Mouse (Mus musculus): ENCODE data around the gene Ttc7. TPM values are rescaled to one million over a fixed set of nuclear protein-coding genes. Genes with fewer than 3 reads are reported as not detected.
A peak's percentile ranks its signal among the peaks of the same experiment; 100 is the strongest.

The Ttc7 gene
- polyA plus RNA-seq, 1 experiment from 2014 or later = 2.1 TPM

DNA sequence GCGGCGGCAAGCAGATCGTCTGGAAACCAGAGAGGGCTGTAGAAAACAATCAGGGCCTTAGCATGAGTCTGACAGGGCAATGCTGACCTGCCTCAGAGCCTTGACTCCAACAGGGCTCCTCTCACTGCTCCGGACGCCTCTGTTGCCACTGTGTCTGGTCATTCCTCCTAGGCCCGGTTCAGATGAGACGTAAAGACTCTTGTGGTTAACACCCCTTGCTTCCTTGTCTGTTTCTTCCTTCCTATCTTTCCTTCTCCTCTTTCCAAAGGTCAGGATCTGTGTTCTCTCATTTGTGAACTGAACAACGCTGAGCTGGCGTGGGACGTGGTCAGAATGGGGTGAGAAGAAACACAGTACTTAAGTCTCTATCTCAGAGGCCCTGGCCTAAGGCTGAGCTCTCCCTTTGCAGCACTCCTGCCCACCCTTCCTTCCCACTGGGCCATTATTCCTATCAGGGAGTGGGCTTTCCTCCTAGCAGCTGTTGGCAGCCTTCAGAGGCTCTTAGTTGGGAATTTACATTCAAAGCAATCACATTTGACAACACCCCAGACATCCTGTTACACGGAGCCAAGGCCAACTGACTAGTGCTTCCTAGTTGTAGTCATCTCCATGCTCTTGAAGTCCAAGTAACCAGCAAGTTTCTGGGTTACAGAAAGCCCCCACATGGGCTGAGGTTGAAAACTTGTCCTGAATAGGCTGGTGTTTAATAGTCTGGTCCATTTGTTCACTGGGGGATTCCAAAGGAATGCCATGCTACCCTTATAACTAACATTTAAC, 18.4 kb upstream of the Ttc7 start:
- Histone ChIP-seq H3K36me3 (ENCODE audit: control insufficient read depth, insufficient read depth, low read length) (no peaks in the 10 kb centered on the region; the same call in 1 of the 2 replicates), H3K27ac (ENCODE audit: low read depth, low read length) (no peak overlapping the region), H3K4me1 (ENCODE audit: control insufficient read depth, insufficient read depth, low read length) (peaks cover 10% of the 10 kb centered on the region), H3K9me3 (ENCODE audit: control insufficient read depth, low read length) (no peaks in the 10 kb centered on the region; the same call in 1 of the 2 replicates), H3K9ac (ENCODE audit: low read length) (0 out of 2 replicates have a peak overlapping the region, but pooled peaks have one; percentile 1), H3K4me2 (ENCODE audit: low read depth) (peak overlapping the region; percentile 87), H3K4me3 (ENCODE audit: low read depth, low read length) (no peak overlapping the region), H3K27me3 (ENCODE audit: control insufficient read depth, insufficient read depth, low read length) (no peaks in the 10 kb centered on the region)
- no peak for DNase-seq (ENCODE audit: low spot score)
- 94% methylated on average over 11 of the region's 11 CpGs for WGBS
- ATAC-seq (ENCODE audit: insufficient read depth, low FRiP score, low TSS enrichment) = no peak

DNA sequence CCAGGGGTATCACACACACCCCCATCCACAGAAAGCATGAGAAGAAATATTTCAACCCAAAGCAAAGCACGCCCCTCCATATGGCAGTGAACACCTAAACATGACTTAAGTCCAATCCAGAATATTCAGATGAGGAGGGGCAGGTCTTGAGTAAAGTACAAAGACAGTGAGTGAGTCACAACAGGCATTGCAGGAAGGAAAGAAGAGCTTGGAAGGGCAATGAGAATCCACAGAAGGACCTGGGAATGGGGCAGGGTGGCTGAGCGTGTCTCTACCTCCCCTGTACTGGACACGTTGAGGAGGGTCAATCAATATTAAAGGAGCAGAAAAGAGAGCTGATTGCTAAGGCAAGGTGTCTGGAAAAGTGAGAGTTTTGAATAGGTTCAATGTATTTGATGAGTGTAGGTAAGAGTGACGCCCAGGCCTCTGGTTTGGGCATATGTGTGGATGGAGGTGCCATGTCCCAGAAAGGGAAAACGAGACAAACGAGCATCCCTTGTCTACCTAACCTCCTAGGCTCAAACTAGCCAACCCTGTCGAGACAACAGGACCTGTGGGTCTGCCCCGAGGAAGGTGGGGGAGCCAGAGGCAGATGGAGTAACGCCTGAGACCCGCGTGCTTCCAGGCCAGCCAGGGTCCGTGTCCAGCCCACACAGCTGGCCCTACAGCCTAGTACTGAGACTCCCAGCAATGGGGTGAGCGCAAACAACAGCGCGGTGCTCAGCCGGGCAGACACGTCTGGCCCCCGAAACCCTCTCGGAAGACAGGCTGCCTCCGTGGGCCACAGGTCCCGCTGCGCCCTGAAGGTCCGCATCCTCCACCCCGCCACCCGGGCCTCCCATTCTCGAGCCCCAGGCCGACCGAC, 17.5 kb upstream of the Ttc7 start:
- H3K9me3 ChIP-seq (ENCODE audit: control insufficient read depth, low read length) = no peaks in the 10 kb centered on the region; the same call in 1 of the 2 replicates
- H3K4me1 ChIP-seq (ENCODE audit: control insufficient read depth, insufficient read depth, low read length) = peaks cover 10% of the 10 kb centered on the region
- H3K27me3 ChIP-seq (ENCODE audit: control insufficient read depth, insufficient read depth, low read length) = no peaks in the 10 kb centered on the region
- ATAC-seq (ENCODE audit: insufficient read depth, low FRiP score, low TSS enrichment) = peak; percentile 79
- H3K9ac ChIP-seq (ENCODE audit: low read length) = peak overlapping the region; percentile 89
- H3K27ac ChIP-seq (ENCODE audit: low read depth, low read length) = 0 out of 2 replicates have a peak overlapping the region, but pooled peaks have one; percentile 8
- WGBS = 6% methylated on average over 28 of the region's 28 CpGs
- DNase-seq (ENCODE audit: low spot score) = no peak
- H3K4me2 ChIP-seq (ENCODE audit: low read depth) = peak overlapping the region; percentile 87
- peak overlapping the region; percentile 86 for H3K4me3 ChIP-seq (ENCODE audit: low read depth, low read length)
- no peaks in the 10 kb centered on the region; the same call in 1 of the 2 replicates for H3K36me3 ChIP-seq (ENCODE audit: control insufficient read depth, insufficient read depth, low read length)

DNA sequence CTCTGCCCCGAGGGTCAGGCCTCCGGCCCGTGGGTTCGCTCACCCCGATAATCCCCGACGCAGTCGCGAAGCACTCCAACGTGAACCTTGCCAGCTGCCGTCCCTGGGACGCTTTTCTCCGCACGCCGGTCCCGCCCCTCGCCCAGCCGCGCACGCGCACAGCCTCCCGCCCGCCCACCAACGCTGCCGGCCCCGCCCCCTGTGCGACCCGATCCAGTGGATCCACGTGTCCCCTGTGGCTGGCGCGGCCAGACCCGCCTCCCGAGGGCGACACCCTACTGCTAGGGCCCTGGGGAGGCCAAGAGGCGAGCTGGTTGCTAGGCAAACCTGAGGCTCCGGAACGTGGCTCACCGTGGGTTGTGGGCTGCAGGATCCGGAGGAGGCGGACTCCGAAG, 16.9 kb upstream of the Ttc7 start, which contains the start of gene Mcfd2:
Gene Mcfd2, minus strand, starts transcription at position 144 of the 395 bp plus-strand sequence.
- no peaks in the 10 kb centered on the region; the same call in 1 of the 2 replicates for H3K36me3 ChIP-seq (ENCODE audit: control insufficient read depth, insufficient read depth, low read length)
- under 1% methylated on average over 36 of the region's 41 CpGs for WGBS
- H3K27ac ChIP-seq (ENCODE audit: low read depth, low read length) = peak within 1 kb of the TSS; percentile 49; the same call in 1 of the 2 replicates
- H3K9me3 ChIP-seq (ENCODE audit: control insufficient read depth, low read length) = no peaks in the 10 kb centered on the region; the same call in 1 of the 2 replicates
- peak; percentile 94 for ATAC-seq (ENCODE audit: insufficient read depth, low FRiP score, low TSS enrichment)
- peaks cover 10% of the 10 kb centered on the region for H3K4me1 ChIP-seq (ENCODE audit: control insufficient read depth, insufficient read depth, low read length)
- peak; percentile 94 for DNase-seq (ENCODE audit: low spot score)
- no peaks in the 10 kb centered on the region for H3K27me3 ChIP-seq (ENCODE audit: control insufficient read depth, insufficient read depth, low read length)
- peak within 1 kb of the TSS; percentile 87 for H3K4me2 ChIP-seq (ENCODE audit: low read depth)
- H3K4me3 ChIP-seq (ENCODE audit: low read depth, low read length) = peak within 1 kb of the TSS; percentile 86
- H3K9ac ChIP-seq (ENCODE audit: low read length) = peak within 1 kb of the TSS; percentile 89

DNA sequence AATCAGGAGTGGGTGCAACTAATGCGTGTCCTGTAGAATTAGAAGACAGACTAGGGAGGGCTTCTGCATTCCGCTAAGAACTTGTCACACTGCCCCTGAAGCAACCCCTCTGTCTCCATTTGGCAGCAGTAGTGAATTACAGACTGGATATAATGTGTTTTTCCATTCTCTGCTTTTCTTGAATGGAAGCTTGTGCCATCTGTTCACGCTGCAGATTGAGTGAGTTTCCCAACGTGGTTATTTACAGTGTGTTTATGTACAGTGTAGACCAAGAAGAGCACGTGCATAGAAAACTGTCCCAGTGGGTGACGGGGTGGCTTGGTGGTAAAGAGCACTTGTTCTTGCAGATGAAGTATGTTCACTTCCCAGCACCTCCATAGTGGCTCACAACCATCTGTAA, 13.2 kb upstream of the Ttc7 start:
- Histone ChIP-seq H3K36me3 (ENCODE audit: control insufficient read depth, insufficient read depth, low read length) (no peaks in the 10 kb centered on the region), H3K9ac (ENCODE audit: low read length) (no peak overlapping the region), H3K9me3 (ENCODE audit: control insufficient read depth, low read length) (no peaks in the 10 kb centered on the region), H3K27me3 (ENCODE audit: control insufficient read depth, insufficient read depth, low read length) (no peaks in the 10 kb centered on the region), H3K27ac (ENCODE audit: low read depth, low read length) (no peak overlapping the region), H3K4me2 (ENCODE audit: low read depth) (no peak overlapping the region), H3K4me1 (ENCODE audit: control insufficient read depth, insufficient read depth, low read length) (peaks cover 7% of the 10 kb centered on the region), H3K4me3 (ENCODE audit: low read depth, low read length) (no peak overlapping the region)
- no peak for DNase-seq (ENCODE audit: low spot score)
- whole genome bisulfite sequencing = 75% methylated on average over 6 of the region's 6 CpGs
- no peak for ATAC-seq (ENCODE audit: insufficient read depth, low FRiP score, low TSS enrichment)

DNA sequence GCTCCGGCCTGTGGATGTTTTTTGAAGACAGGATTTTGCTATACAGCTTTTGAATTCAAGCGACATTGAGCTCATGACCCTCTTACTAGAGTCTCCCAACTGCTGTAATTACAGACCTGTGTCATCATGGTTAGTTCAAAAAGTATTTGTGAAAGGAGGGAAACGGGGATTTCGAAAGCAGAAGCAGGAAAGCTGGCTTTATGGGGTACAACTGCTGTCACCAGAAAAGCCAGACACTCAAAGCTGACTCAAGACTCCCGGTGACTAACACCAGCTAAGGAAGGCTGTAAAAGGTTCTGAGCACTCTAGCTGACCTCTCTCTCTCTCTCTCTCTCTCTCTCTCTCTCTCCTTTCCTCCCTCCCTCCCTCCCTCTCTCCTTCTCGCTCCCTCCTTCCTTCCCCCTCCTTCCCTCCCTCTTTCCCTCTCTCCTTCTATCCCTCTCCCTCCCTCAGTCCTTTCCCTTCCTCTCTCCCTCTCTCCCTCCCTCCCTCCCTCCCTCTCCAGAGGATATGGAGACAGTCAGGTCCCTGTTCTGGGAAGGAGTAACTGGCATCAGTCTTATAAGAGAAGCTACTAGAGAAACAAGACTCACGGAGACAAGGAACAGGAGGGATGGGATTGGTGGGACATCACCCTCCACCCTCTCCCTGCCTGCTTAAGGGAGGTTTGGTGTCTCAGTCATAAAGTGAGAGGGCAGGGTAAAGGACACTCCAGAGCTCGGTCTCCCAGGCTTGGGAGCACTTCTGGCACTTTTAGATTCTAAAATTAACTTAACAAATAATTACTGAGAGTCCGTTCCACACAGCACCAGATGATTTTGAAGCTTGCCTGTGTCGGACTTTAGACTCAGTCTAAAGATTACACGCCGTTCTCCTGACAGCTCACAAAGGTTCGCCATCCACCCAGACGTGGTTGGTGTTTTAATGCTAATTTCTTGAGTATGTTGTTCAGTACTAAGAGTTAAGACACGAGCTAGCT, 7.0 kb upstream of the Ttc7 start:
- H3K9me3 ChIP-seq (ENCODE audit: control insufficient read depth, low read length) = no peaks in the 10 kb centered on the region
- ATAC-seq (ENCODE audit: insufficient read depth, low FRiP score, low TSS enrichment) (no peak), DNase-seq (ENCODE audit: low spot score) (no peak)
- H3K9ac ChIP-seq (ENCODE audit: low read length) = no peak overlapping the region
- 65% methylated on average over 15 of the region's 15 CpGs for WGBS
- no peaks in the 10 kb centered on the region for H3K4me1 ChIP-seq (ENCODE audit: control insufficient read depth, insufficient read depth, low read length)
- H3K4me3 ChIP-seq (ENCODE audit: low read depth, low read length) = no peak overlapping the region
- H3K27ac ChIP-seq (ENCODE audit: low read depth, low read length) = no peak overlapping the region
- H3K4me2 ChIP-seq (ENCODE audit: low read depth) = no peak overlapping the region
- no peaks in the 10 kb centered on the region for H3K36me3 ChIP-seq (ENCODE audit: control insufficient read depth, insufficient read depth, low read length)
- no peaks in the 10 kb centered on the region for H3K27me3 ChIP-seq (ENCODE audit: control insufficient read depth, insufficient read depth, low read length)

DNA sequence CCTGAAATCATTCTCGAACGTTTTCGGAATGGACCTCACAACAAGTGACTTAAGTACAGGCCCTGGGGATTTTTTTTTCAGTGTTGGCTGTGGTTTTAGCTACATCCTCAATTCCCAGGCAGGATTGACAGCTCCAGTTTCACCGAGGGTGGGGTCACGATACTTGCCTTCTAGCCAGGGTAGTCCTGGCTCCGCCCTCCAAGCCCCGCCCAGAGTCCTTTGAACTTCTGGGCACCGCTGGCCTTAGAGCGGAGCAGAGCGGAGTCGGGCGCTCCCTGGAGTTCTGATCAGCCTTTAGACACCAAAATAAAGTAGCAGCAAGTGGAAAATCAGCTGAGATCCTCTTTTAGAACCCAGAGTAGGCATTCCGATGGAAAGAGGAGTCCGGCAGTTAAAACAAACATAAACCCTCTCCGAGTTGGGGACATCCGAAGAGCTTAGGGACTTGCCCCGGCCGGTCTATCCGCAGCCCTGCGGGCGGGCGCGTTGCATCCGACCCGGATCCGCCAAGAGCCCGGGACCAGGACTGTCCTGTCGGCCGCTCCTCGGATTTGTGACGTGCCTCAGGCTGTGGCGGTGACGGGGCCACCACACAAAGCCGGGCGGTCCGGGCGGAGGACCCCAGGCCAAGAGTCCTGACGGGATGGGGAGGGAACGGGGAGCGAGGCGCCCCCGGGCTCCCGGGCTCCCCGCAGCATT, 530 bp upstream of the Ttc7 start:
- H3K4me3 ChIP-seq (ENCODE audit: low read depth, low read length) = peak overlapping the region; percentile 71
- under 1% methylated on average over 44 of the region's 44 CpGs for WGBS
- DNase-seq (ENCODE audit: low spot score) (peak; percentile 82), ATAC-seq (ENCODE audit: insufficient read depth, low FRiP score, low TSS enrichment) (peak; percentile 82)
- H3K9ac ChIP-seq (ENCODE audit: low read length) = peak overlapping the region; percentile 86
- no peaks in the 10 kb centered on the region for H3K36me3 ChIP-seq (ENCODE audit: control insufficient read depth, insufficient read depth, low read length)
- peaks cover 9% of the 10 kb centered on the region for H3K4me1 ChIP-seq (ENCODE audit: control insufficient read depth, insufficient read depth, low read length)
- peak overlapping the region; percentile 70; the same call in 1 of the 2 replicates for H3K27ac ChIP-seq (ENCODE audit: low read depth, low read length)
- peak overlapping the region; percentile 94 for H3K4me2 ChIP-seq (ENCODE audit: low read depth)
- peaks cover 20% of the 10 kb centered on the region for H3K27me3 ChIP-seq (ENCODE audit: control insufficient read depth, insufficient read depth, low read length)
- H3K9me3 ChIP-seq (ENCODE audit: control insufficient read depth, low read length) = no peaks in the 10 kb centered on the region

DNA sequence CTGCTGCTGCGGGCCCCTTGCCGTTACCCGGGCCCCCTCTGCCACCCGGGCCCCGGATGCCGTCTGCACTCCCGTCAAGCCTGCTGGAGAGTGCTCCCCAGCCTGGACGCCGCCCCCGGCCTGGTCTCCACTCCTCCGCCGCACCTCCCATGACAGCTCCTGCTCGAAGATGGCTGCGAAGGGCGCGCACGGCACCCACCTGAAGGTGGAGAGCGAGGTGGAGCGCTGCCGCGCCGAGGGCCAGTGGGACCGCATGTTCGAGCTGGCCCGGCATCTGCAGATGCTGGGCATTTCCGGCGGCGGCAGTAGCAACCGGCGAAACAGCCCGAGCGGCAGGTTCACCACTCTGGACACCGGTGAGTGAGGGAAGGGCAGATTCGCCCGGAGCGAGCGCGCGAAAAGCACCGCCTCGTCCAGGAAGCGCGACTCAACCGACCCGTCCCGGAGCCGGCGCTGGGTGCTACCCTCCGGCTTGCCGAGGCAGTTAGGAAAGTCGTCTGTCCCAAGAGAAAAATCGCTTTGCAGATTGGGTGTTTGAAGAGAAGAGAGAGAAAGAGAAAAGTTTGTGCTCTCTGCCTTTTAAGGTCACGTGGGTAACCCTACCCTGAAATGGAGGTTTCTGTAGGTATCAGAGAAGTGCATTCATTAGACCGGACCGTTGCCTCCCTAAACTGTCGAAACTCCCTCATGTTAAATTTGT, 519 bp downstream of the Ttc7 start:
- ATAC-seq (ENCODE audit: insufficient read depth, low FRiP score, low TSS enrichment) (peak; percentile 56), DNase-seq (ENCODE audit: low spot score) (no peak)
- Histone ChIP-seq H3K27ac (ENCODE audit: low read depth, low read length) (peak overlapping the region; percentile 70), H3K36me3 (ENCODE audit: control insufficient read depth, insufficient read depth, low read length) (no peaks in the 10 kb centered on the region), H3K4me2 (ENCODE audit: low read depth) (peak overlapping the region; percentile 94), H3K9ac (ENCODE audit: low read length) (peak overlapping the region; percentile 86), H3K9me3 (ENCODE audit: control insufficient read depth, low read length) (no peaks in the 10 kb centered on the region), H3K4me1 (ENCODE audit: control insufficient read depth, insufficient read depth, low read length) (peaks cover 9% of the 10 kb centered on the region), H3K27me3 (ENCODE audit: control insufficient read depth, insufficient read depth, low read length) (peaks cover 20% of the 10 kb centered on the region), H3K4me3 (ENCODE audit: low read depth, low read length) (peak overlapping the region; percentile 71)
- WGBS = under 1% methylated on average over 55 of the region's 56 CpGs
